Mouse (Mus musculus): Measurements from ENCODE around the gene Paqr5.

DNA sequence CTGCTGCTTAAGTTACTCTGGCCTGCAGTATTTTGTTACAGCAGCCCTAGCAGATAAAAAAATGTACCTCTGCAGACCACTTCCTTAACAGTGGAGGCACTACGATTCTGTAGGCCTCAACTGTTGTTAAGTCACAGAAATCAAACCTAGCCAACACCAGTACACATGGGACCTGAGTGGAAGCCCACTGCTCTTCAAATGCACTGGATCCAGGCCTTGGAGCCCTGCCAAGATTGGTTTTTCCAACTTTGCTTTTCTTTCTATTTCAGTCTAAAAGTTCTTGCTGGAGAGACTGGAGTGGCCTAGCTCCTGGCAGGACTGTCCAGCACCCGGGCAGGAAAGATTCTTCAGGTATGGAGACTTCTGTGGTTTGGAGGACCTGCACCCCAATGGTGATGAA lies 29.6 kb upstream of the Paqr5 start:
- no peak for TF ChIP-seq CTCF (IDR thresholded peaks at IDR 0.05; ENCODE audit: insufficient read depth, low read depth, low read length)
- no peak for TF ChIP-seq POLR2A (IDR thresholded peaks at IDR 0.05; ENCODE audit: insufficient read depth, low read depth, low read length)

Measured in olfactory bulb, adult 2 months (tissue).